Mouse (Mus musculus) neural tube, embryonic 14.5 days (tissue): ENCODE results near the gene Gm17720. TPM values are rescaled to one million over a fixed set of nuclear protein-coding genes. Genes with fewer than 3 reads are reported as not detected.
"Not testable (repeated sequence)": the region's sequence is repeated elsewhere in the genome, so short reads cannot be mapped to it uniquely, and the experiment has no call there.

Experiments
- ATAC-seq: fragments of 200-750 bp; cut with Nextera tagmentation; 2 replicates; pipeline ENCODE4 v1.8.0; 2017; ENCODE audit warnings: low read depth, mild to moderate bottlenecking, moderate TSS enrichment, moderate library complexity
- H3K27ac ChIP-seq: fragments of 300-500 bp; sonication (generic); 2 replicates; pipeline ENCODE4 v1.5.1; 2014; ENCODE audit warnings: low read depth, mild to moderate bottlenecking, control low read depth, low read length, moderate library complexity, mixed read lengths
- H3K27me3 ChIP-seq: fragments of 300-500 bp; sonication (generic); 2 replicates; pipeline ENCODE4 v1.6.1; 2014; ENCODE audit warnings: low read length; ENCODE audit not compliant: control insufficient read depth, insufficient read depth
- H3K36me3 ChIP-seq: fragments of 300-500 bp; sonication (generic); 2 replicates; pipeline ENCODE4 v1.6.1; 2014; ENCODE audit warnings: low read length, mixed read lengths; ENCODE audit not compliant: control insufficient read depth, insufficient read depth
- H3K4me1 ChIP-seq: fragments of 300-500 bp; sonication (generic); 2 replicates; pipeline ENCODE4 v1.6.1; 2014; ENCODE audit warnings: low read length; ENCODE audit not compliant: control insufficient read depth, insufficient read depth
- H3K4me2 ChIP-seq: fragments of 300-500 bp; sonication (generic); 2 replicates; pipeline ENCODE4 v1.6.1; 2014; ENCODE audit warnings: mild to moderate bottlenecking, low read depth, low read length, control low read depth
- H3K4me3 ChIP-seq: fragments of 300-500 bp; sonication (generic); 2 replicates; pipeline ENCODE4 v1.5.1; 2014; ENCODE audit warnings: low read depth, low read length, control low read depth, mixed read lengths
- H3K9ac ChIP-seq: fragments of 300-500 bp; sonication (generic); replicated peaks from 2 replicates; pipeline ENCODE4 v1.6.1; 2014; ENCODE audit warnings: low read depth, mild to moderate bottlenecking, control low read depth, low read length, mixed read lengths
- H3K9me3 ChIP-seq: fragments of 300-500 bp; sonication (generic); 2 replicates; pipeline ENCODE4 v1.6.1; 2016; ENCODE audit warnings: low read length; ENCODE audit not compliant: control insufficient read depth
- WGBS: fragments of 180-500 bp; shearing (Covaris S2); extraction: QIAGEN DNeasy Blood & Tissue Kit; methylation state at CpG from one replicate; pipeline ENCODE4 v1.1.7; 2014; 5-methylcytosine and 5-hydroxymethylcytosine counted together
- polyA plus RNA-seq: library from polyadenylated mRNA; unstranded; fragments of >200 nt; fragmentation: Nextera tagmentation; extraction: Ambion mirVana; gene quantifications from 2 replicates; pipeline ENCODE4 v1.2.1, GENCODE M21; 2014

The Gm17720 gene
- polyA plus RNA-seq, 1 experiment from 2014 or later = not detected

DNA sequence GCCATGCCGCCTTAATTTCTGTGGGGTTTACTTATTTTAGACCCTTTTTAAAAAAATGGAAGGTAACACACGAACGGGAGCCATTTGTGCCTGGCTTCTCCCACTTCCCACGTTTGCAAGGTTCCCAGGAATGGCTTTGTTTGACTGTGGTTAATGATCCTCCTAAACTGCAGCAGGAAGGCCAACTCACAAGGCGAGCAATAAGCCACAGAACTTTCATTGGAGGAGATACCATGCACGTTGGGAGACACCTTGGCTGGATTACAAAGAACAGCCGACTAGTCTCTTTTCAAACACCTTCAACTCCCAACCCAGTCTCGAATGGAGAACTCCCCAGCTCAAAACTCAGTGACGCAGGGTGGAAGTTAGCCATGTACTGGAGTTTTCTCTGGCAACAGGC is 38.4 kb downstream of the Gm17720 start:
- Histone ChIP-seq H3K9ac (no peak overlapping the region), H3K27me3 (no peaks in the 10 kb centered on the region), H3K4me2 (no peak overlapping the region), H3K4me1 (no peaks in the 10 kb centered on the region), H3K36me3 (no peaks in the 10 kb centered on the region), H3K27ac (no peak overlapping the region), H3K4me3 (no peak overlapping the region), H3K9me3 (no peaks in the 10 kb centered on the region)
- no peak for ATAC-seq
- WGBS = 72% methylated on average over 9 of the region's 9 CpGs

DNA sequence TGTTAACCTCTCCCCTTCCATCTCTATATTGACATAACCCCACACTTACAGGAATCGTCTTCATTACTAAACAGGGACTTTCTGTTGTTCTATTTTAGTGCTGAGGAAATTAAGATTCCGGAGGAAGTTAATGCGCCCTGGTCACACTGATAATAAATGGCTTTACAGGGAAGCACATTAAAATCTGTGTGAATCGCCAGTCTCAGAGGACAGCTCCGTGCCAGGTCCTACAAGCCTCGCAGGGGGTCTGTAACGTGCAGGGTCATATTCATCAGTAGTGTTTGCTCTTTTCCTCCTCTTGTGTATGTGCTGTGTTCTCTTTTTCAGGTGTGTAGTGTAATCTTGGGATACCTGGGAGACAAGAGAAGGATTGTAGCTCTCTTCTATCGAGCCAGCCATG is 44.3 kb downstream of the Gm17720 start:
- no peak overlapping the region for H3K9ac ChIP-seq
- ATAC-seq = no peak
- 56% methylated on average over 8 of the region's 8 CpGs for WGBS

DNA sequence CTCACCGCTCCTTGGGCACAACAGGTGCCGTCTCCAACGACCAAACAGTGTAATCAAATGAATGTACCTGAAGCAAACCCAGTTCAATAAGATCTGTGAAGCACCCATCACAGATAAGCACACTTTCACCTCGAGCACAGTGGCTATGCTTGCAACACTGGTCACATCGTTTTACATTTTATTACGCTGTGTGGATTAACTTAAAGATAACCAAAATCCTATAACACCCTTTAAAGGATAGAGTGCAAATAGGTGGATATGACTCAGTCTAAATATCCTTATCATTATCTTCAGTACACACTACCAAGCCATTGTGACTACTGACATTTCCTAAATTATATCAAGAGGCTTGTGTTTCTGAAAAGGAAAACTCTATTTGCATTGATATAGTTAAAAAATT is 51.3 kb downstream of the Gm17720 start:
- Histone ChIP-seq H3K9ac (no peak overlapping the region), H3K9me3 (no peaks in the 10 kb centered on the region), H3K27me3 (no peaks in the 10 kb centered on the region), H3K4me3 (no peak overlapping the region), H3K4me2 (no peak overlapping the region), H3K27ac (no peak overlapping the region), H3K4me1 (no peaks in the 10 kb centered on the region), H3K36me3 (no peaks in the 10 kb centered on the region)
- WGBS = 84% methylated on average over 6 of the region's 6 CpGs
- ATAC-seq = no peak

More for the DNA sequence above, 44.3 kb downstream of the Gm17720 start:
- H3K9me3 ChIP-seq = no peaks in the 10 kb centered on the region
- H3K36me3 ChIP-seq = no peaks in the 10 kb centered on the region
- H3K4me1 ChIP-seq = no peaks in the 10 kb centered on the region
- no peaks in the 10 kb centered on the region for H3K27me3 ChIP-seq
- no peak overlapping the region for H3K4me2 ChIP-seq
- H3K4me3 ChIP-seq = no peak overlapping the region
- H3K27ac ChIP-seq = no peak overlapping the region

DNA sequence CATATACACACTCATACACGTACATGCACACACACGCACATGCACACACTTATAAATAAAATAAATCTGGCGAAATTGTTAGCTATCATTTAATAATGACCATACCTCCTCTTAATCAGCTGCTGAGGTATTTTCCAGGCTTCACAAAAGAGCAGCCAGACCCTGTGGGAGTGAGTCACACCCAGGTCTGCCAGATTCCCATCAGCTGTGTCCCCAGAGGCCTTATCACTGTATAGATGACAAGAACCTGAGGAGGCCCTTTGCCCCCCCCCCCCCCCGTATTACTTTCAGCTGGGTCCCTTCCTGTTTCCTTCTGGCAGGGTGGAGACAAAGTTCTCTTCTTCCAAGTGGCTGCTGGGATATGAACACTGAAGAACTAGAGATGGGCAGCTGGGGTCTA is 62.0 kb downstream of the Gm17720 start:
- Histone ChIP-seq H3K27ac (no peak overlapping the region), H3K9me3 (no peaks in the 10 kb centered on the region), H3K9ac (no peak overlapping the region), H3K4me3 (no peak overlapping the region), H3K4me2 (no peak overlapping the region), H3K36me3 (no peaks in the 10 kb centered on the region), H3K4me1 (no peaks in the 10 kb centered on the region), H3K27me3 (no peaks in the 10 kb centered on the region)
- 84% methylated on average over 4 of the region's 4 CpGs for WGBS
- no peak for ATAC-seq

DNA sequence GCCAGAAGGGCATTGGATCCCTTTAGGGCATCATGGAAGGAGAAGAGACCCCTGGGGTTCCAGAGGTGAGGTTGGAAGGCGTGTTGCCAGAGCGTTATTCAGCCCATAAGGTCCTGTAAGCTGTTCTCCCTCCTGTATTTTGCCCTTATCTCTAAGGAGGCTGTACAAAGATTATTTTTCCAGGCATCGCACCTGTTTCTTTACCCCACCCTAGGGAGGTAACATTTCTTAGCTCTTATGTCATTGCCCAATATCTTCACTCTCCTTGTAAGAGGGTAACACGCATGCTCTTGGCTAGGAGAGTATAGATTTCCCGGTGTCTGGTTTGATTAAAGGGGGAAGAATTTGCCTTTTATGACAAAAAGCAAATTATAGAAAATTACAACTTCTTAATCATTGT is 62.9 kb downstream of the Gm17720 start, which contains the start of gene Chst4:
Gene Chst4 (minus strand): TSS at position 82 of the 400 bp plus-strand sequence.
- no peak for ATAC-seq
- no peak within 1 kb of the TSS for H3K9ac ChIP-seq
- no peaks in the 10 kb centered on the region for H3K27me3 ChIP-seq
- no peaks in the 10 kb centered on the region for H3K9me3 ChIP-seq
- H3K4me2 ChIP-seq = no peak within 1 kb of the TSS
- no peaks in the 10 kb centered on the region for H3K4me1 ChIP-seq
- H3K27ac ChIP-seq = no peak within 1 kb of the TSS
- no peak within 1 kb of the TSS for H3K4me3 ChIP-seq
- 87% methylated on average over 5 of the region's 5 CpGs for whole genome bisulfite sequencing
- H3K36me3 ChIP-seq = no peaks in the 10 kb centered on the region

DNA sequence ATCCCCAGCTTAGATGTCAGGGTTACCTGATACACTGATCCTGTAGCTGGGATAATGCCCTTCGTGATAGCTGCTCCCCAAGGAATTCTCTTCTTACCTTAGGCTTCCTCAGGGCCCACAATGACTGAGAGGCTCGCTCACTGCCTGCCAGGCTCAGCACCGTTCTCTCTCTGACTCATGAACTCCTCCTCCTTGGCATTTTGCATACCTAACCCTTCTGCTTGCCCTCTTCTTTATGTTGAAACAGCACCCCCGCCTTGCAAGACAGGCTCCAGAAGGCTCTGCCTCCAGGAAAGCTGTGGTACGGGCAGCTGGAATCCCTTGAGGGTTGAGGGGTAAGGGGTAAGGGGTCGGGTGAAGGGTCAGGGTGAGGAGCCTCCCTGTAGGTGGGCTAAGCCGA is 63.3 kb downstream of the Gm17720 start:
- Histone ChIP-seq H3K4me2 (no peak overlapping the region), H3K4me1 (no peaks in the 10 kb centered on the region), H3K9me3 (no peaks in the 10 kb centered on the region), H3K9ac (no peak overlapping the region), H3K4me3 (no peak overlapping the region), H3K27ac (no peak overlapping the region), H3K36me3 (no peaks in the 10 kb centered on the region), H3K27me3 (no peaks in the 10 kb centered on the region)
- WGBS = 61% methylated on average over 7 of the region's 7 CpGs
- no peak for ATAC-seq

DNA sequence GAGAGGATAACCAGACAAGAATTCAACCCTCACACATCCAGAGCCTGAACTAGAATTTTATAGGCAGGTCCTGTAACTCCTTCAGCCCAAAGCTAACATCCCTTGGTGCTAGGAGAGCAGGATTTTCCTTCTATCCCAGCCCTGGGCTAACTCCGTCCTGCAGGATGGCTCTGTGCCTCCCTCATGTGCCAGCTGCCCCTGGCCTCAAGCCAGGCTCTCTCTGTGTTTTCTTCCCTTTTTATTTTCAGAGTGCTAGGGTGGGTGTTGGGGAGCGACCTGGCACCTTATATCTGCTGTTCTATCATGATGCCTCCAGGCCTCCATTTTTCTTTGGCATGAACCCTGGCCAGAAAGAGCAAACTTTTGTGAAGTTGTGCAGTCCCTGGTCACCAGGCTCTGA is 66.4 kb downstream of the Gm17720 start:
- Histone ChIP-seq H3K4me1 (no peaks in the 10 kb centered on the region), H3K4me3 (no peak overlapping the region), H3K4me2 (no peak overlapping the region), H3K36me3 (no peaks in the 10 kb centered on the region), H3K9ac (no peak overlapping the region), H3K9me3 (no peaks in the 10 kb centered on the region), H3K27ac (no peak overlapping the region), H3K27me3 (no peaks in the 10 kb centered on the region)
- no peak for ATAC-seq
- WGBS = 68% methylated on average over 2 of the region's 2 CpGs

DNA sequence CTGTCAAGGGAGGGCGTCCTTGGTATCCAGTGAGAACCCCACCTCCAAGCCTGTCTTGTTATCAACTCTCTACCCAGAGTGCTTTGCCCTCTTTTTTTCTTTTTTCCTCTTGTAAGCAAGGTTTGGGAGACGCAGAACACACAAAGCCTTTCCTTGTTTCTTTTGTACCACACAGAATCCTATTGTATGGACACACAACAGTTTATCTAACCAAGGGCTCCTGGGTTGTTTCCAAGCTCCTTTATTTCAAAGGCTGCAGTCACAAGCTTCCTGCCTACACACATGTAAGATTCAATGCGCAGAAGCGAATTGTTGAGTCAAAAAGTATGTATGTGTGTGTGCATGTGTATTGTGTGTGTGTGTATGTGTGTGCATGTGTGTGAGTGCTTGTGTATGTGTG is 68.2 kb downstream of the Gm17720 start:
- no peak for ATAC-seq
- H3K4me1 ChIP-seq = no peaks in the 10 kb centered on the region
- H3K9me3 ChIP-seq = no peaks in the 10 kb centered on the region
- H3K36me3 ChIP-seq = no peaks in the 10 kb centered on the region
- no peaks in the 10 kb centered on the region for H3K27me3 ChIP-seq
- no peak overlapping the region for H3K9ac ChIP-seq
- no peak overlapping the region for H3K4me3 ChIP-seq
- H3K27ac ChIP-seq = no peak overlapping the region
- 63% methylated on average over 4 of the region's 4 CpGs for WGBS
- H3K4me2 ChIP-seq = no peak overlapping the region

DNA sequence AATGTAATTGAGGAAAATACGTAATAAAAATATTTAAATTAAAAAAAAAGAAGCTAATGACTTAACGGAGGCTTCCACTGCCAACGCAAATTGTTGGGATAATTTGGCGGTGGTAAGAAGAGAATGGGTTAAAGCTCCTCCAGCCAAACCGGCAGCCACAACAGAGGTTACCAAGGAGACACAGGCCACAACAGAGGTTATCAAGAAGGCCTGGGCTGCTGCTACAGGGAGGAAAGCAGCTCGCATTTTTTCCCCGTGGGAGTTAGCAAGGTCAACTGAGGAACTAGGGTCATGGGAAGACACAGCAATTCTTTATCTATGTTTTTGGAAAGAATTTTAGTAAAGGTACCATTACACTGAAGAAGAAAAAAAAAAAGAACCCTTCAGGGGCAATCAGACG is 68.8 kb downstream of the Gm17720 start:
- not testable (repeated sequence) for ATAC-seq, H3K9ac ChIP-seq, H3K27me3 ChIP-seq, H3K4me1 ChIP-seq, H3K9me3 ChIP-seq, H3K27ac ChIP-seq, H3K4me2 ChIP-seq, H3K4me3 ChIP-seq, H3K36me3 ChIP-seq
- WGBS = 34% methylated on average over 8 of the region's 8 CpGs
